Mouse (Mus musculus): ENCODE measurements around the gene Cd44.
A peak's percentile ranks its signal among the peaks of the same experiment; 100 is the strongest.

Gene Cd44

DNA sequence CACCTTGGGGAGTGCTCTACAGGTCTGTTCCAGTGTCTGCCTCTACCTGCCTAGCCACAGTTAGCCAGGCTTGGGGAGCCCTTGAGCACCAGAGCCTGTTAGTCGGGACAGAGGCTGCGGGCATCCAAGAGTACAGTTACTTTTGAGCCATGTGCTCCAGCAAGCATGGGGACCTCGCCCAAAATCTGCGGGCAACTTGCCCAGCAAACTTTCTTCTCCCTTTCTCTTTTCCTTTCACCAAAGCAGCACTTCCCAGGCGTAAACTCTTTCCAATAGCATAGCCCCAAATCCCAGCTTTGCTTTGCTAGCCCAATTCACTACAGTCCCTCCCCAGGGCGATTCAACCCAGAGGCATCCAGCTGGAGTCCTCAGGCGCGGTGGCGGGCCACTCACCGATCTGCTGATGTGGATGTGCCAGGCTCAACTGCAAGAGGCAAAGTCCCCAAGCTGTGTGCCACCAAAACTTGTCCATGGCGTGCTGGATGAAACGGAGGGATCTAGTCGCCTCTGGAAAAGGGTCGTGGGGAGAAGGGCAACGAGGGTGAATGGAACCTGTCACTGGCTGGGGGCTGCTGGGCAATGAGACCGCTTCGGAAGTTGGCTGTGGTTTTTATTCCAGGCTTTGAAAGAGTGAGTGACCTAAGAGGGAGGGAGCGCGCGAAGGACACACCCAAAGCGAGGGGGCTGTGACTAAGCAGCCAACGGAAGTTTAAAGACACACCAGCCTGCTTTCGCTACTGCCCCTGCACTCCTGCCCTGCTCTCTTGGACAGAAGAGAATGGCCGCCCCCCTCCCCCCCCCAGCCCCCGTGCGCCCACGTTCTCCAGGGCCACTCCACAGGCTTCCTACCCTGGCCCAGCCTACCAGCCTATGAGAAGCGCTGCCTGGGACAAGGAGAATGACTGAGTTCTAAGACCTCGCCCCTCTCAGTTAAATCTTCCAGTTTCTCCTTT is at the start of gene Cd44:
Cd44 (minus strand) TSS at position 791 of the 953 bp plus-strand sequence.
- DNase-seq (ENCODE audit: low spot score in 2 of 2) = peak; percentile 9 to 13

GRCm38 (mm10) chr2:102948481-102948857 is 47.0 kb upstream of the Cd44 start:
- DNase-seq (ENCODE audit: low spot score in 2 of 2) = no peak

- DNase-seq (ENCODE audit: low spot score in 2 of 2) = no peak
Observed at GRCm38 (mm10) chr2:102947846-102948480, 46.5 kb upstream of the Cd44 start.

DNA sequence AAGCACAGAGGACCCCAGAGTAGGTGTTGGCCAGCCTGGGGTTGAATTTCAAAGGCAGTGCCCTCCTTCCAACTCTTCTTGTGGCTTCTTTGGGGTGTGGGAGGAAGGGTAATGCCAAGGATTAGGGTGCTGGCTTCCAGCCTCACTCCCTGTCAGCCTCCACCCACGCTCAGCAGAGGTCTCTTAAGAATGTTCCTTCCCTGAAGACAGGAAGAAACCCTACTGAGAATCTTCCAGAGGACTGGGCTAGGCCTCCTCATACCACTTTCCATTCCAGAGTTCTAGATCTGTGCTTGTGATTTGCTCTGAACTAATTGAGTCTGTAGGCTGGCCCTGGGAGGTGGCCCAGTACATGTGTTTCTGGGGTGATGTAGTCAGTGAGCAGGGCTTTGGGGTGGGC is 43.6 kb upstream of the Cd44 start:
- no peak for DNase-seq (ENCODE audit: low spot score in 2 of 2)

- no peak for DNase-seq (ENCODE audit: low spot score in 2 of 2)
Observed at GRCm38 (mm10) chr2:102944415-102945012, 43.0 kb upstream of the Cd44 start.

DNA sequence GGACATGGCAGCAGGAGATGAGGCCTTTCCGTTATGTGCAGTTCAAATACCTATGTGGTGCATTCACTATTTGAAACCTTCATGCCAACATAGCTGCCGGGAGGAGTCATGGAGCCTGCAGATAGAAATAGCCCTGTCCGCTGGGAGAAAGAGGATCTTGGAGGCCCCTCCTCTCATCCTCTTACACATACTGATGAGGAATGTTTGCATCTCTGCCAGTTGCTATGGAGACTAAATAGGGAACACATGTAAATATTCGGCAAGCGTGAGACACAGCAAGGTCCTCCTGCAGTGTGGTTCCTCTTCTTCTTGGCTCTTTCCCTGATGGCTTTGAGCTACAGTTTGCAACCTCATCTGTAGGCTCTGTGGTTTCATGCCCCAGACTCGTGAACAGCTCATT is 42.5 kb upstream of the Cd44 start:
- peak; percentile 27 to 60 for DNase-seq (ENCODE audit: low spot score in 2 of 2)

GRCm38 (mm10) chr2:102942782-102943080 is 41.3 kb upstream of the Cd44 start:
- peak in 1 of 2 experiments; percentile 62 for DNase-seq (ENCODE audit: low spot score in 2 of 2)

DNA sequence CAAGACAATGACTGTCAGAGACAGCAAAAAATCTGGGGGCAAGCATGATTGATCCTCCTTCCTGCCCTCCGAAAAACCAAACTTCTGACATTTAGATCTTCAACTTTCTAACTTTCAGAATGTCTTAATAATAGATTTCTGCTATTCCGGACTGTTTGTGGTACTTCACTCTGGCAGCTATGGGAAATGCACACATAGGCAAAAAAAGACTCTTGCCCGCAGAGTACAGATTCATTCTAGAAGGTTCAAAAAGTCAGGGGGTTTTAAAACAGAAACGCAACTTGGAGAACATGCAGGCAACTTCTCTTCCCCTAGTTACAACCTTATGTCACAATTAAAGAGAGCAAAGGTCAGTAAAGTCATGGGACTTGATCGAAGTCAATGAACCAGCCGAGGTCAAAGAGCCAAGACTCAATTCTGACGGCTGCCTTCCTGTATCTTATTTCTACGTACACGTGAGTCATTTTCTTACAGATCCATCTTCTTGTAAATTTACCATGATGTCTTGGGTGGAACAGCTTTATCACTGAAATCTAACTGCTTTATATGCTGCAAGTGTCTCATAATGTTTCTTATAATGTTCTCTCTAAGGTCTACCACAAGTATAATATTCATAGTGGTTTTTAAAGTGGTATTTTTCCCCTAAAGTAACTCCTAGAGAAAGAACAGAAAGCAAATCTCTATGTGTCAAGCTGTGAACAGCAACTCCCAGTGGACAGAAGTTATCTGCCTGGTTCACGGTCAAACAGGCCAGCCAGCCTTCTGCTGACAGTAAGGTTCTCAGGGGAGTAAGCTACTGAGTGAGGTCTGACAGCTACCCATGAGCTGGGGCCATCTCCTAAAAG is 40.7 kb upstream of the Cd44 start:
- DNase-seq (ENCODE audit: low spot score in 2 of 2) = peak in 1 of 2 experiments; percentile 15

GRCm38 (mm10) chr2:102940813-102941361 is 39.4 kb upstream of the Cd44 start:
- no peak for DNase-seq (ENCODE audit: low spot score in 2 of 2)

DNA sequence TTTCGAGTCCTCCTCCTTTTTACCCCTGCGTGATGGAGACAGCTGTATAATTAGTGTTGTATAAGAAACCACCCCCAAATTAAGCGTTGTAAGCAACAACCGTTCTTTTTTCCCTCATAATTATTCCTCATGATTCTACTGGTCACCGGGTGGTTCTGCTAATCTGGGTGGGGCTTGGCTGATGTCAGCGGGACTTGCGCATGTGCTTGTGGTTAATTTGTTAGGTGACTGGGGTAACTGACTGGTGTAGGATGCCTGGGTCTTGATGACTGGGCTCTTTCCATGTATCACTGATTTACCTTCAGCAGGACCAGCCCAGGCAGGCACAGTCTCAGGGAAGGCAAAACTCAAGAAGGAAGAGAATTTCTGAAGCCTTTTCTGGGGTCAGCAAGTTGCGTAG is 38.7 kb upstream of the Cd44 start:
- no peak for DNase-seq (ENCODE audit: low spot score in 2 of 2)

- DNase-seq (ENCODE audit: low spot score in 2 of 2) = no peak
Observed at GRCm38 (mm10) chr2:102936886-102937285, 35.4 kb upstream of the Cd44 start.

GRCm38 (mm10) chr2:102934834-102935233 is 33.4 kb upstream of the Cd44 start:
- no peak for DNase-seq (ENCODE audit: low spot score in 2 of 2)

GRCm38 (mm10) chr2:102933787-102934186 is 32.3 kb upstream of the Cd44 start:
- no peak for DNase-seq (ENCODE audit: low spot score in 2 of 2)

- DNase-seq (ENCODE audit: low spot score in 2 of 2) = no peak
Observed at GRCm38 (mm10) chr2:102933142-102933541, 31.7 kb upstream of the Cd44 start.

DNA sequence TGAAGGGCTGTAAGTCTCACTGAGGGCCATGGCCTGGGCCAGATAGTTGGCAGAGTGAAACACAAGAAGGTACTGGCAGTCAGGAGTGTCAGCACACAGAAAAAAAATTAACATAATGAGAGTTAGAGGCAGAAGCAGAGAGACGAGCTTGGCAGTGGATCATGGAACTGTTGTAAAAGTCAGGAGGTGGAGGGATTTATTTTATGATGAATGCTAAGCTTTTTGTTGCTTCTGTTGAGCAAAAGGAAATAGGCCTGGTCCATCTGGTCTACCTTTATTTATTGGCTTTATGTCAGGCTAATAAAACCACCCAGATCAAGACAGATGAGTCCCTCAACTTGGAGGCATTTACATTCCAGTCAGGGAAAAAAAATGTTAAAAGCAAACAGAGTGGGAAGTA is 31.2 kb upstream of the Cd44 start:
- DNase-seq (ENCODE audit: low spot score in 2 of 2) = no peak

DNA sequence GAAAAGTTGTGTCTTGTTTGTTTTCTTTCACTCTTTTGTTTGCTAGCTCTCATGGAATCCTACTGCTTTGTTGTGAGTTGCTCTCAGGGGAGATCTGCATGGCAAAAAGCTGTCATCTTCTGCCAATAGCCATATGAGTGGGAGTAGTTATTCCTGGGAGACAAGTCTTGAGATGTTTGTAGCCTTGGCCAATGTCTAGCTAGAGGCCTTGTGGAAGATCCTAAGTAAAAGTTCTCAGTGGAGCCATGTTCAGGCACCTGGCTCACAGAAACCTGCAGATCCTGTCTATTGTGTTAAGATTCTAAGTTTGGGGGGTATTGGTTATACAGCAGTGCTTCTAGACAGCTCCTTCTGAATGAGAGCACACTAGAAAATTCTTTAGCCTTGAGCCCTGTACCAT is 26.7 kb upstream of the Cd44 start:
- no peak for DNase-seq (ENCODE audit: low spot score in 2 of 2)

- DNase-seq (ENCODE audit: low spot score in 2 of 2) = no peak
Observed at GRCm38 (mm10) chr2:102924480-102924879, 23.0 kb upstream of the Cd44 start.

GRCm38 (mm10) chr2:102923682-102924081 is 22.2 kb upstream of the Cd44 start:
- no peak for DNase-seq (ENCODE audit: low spot score in 2 of 2)

GRCm38 (mm10) chr2:102922066-102922465 is 20.6 kb upstream of the Cd44 start:
- DNase-seq (ENCODE audit: low spot score in 2 of 2) = peak in 1 of 2 experiments; percentile 21

GRCm38 (mm10) chr2:102918301-102918700 is 16.8 kb upstream of the Cd44 start:
- no peak for DNase-seq (ENCODE audit: low spot score in 2 of 2)

DNA sequence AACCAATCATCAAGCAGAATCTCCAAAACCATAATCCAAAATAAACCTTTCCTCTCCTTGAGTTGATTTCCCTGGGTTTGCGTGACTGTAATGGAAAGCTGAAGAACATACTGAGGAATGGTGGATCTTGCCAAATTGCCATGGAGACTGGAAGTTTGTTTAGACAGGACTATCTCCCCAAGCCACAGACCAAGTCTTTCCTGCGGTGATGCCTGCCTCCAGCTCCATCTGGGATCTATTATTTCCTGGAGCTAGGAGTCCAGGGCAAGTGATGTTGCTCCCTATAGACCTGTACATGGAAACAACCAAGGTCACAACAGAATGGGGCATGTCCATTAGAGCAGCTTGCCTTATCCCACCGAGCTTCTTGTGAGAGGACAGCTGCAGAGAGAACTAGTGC is 15.1 kb upstream of the Cd44 start:
- DNase-seq (ENCODE audit: low spot score in 2 of 2) = peak; percentile 19 to 47

- no peak for DNase-seq (ENCODE audit: low spot score in 2 of 2)
Observed at GRCm38 (mm10) chr2:102914675-102915074, 13.2 kb upstream of the Cd44 start.

All from frontal cortex, postnatal 36 days (tissue).